Mouse (Mus musculus) gastrocnemius, adult 18-20 months (tissue): ENCODE measurements around the gene Ano8. TPM values are rescaled to one million over a fixed set of nuclear protein-coding genes. Genes with fewer than 3 reads are reported as not detected.

Experiments
- DNase-seq: peaks from one replicate; pipeline ENCODE4 v3.0.0; 2021; ENCODE audit warnings: low spot score
- total RNA-seq, 2 experiments: library from RNA; stranded (reverse); gene quantifications; 2 replicates each; pipeline ENCODE4 v1.2.3; 2021

The Ano8 gene
- total RNA-seq, 2 experiments from 2014 or later, result 14.6 to 16.0 TPM

- DNase-seq, result no peak
Measured at GRCm38 (mm10) chr8:71504349-71504748, 18.6 kb upstream of the Ano8 start.

- no peak for DNase-seq
Measured at GRCm38 (mm10) chr8:71498816-71499690, 13.3 kb upstream of the Ano8 start.

GRCm38 (mm10) chr8:71497881-71498501 is 12.2 kb upstream of the Ano8 start:
- no peak for DNase-seq

GRCm38 (mm10) chr8:71497077-71497645 is 11.4 kb upstream of the Ano8 start:
- no peak for DNase-seq

GRCm38 (mm10) chr8:71496481-71496880 is 10.7 kb upstream of the Ano8 start:
- DNase-seq, result peak; percentile 88

GRCm38 (mm10) chr8:71495811-71496210 is 10.0 kb upstream of the Ano8 start:
- DNase-seq, result no peak

- DNase-seq, result peak; percentile 84
Measured at GRCm38 (mm10) chr8:71495039-71495438, 9.3 kb upstream of the Ano8 start.

GRCm38 (mm10) chr8:71488454-71488853 is 2.7 kb upstream of the Ano8 start:
- peak; percentile 95 for DNase-seq

GRCm38 (mm10) chr8:71487691-71488445 is 2.1 kb upstream of the Ano8 start, which contains the start of gene Gtpbp3:
Gene Gtpbp3, plus strand, starts transcription at chr8:71488103.
- DNase-seq, result peak; percentile 87

- no peak for DNase-seq
Measured at GRCm38 (mm10) chr8:71486136-71486529, 370 bp upstream of the Ano8 start.

- DNase-seq, result no peak
Measured at GRCm38 (mm10) chr8:71484736-71485135, 1.0 kb downstream of the Ano8 start.

GRCm38 (mm10) chr8:71483932-71484331 is 1.8 kb downstream of the Ano8 start:
- DNase-seq, result no peak

GRCm38 (mm10) chr8:71478943-71479342 is 6.8 kb downstream of the Ano8 start:
- DNase-seq, result no peak

GRCm38 (mm10) chr8:71477196-71477845 is 8.4 kb downstream of the Ano8 start:
- no peak for DNase-seq

- peak; percentile 72 for DNase-seq
Measured at GRCm38 (mm10) chr8:71476099-71476940, 9.4 kb downstream of the Ano8 start.

- DNase-seq, result no peak
Measured at GRCm38 (mm10) chr8:71475702-71476075, 10.1 kb downstream of the Ano8 start.

- DNase-seq, result no peak
Measured at GRCm38 (mm10) chr8:71474785-71475701, 10.7 kb downstream of the Ano8 start.

- no peak for DNase-seq
Measured at GRCm38 (mm10) chr8:71474344-71474743, 11.4 kb downstream of the Ano8 start.
